Mouse (Mus musculus): ENCODE measurements at regions not wholly inside any gene's neighbourhood (a gene's known extent, or its start where the extent isn't known, plus 50 kb on each side); places are given as distances from the start of the nearest gene placed in this dataset.
"Not testable (repeated sequence)": the region's sequence is repeated elsewhere in the genome, so short reads cannot be mapped to it uniquely, and the experiment has no call there.

DNA sequence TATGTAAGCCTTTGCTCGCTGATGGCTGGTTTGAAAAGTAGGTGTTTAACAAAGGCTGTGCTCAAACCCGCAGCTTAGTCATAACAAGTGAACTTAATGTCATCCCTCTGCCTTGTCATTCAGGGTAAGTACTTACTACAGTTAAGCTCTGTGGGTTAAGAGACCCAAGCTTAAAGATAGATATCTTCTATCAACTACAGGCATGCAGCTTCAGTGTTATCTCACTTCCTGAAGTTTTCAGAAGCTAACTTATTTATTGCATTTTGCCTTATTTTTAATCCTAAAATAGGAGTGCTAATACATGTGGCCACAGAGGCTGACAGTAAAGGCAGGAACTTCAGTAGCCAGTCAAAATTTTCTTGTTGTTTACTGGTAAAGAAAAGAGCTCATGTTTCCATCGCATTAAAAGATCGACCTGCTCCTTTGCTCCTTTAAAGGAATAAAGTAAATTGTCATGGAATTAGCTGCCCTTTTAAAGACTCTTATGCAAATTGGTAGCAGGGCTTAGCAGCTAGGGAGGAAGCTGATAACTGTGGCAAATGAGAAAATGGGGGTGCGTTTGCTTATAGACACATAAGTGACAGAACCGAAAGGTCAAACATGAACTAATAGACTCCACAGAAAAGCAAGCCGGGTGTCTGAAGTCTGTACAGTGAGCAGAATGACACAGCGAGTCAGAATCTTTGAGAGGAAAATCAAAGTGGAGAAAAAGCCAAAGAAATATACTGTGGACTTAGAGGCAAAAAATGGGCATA is 55.9 kb upstream of the Inpp4b start:
- H3K4me2 ChIP-seq, result no peak overlapping the region
- no peak for ATAC-seq (ENCODE audit: insufficient read depth, low FRiP score, low read depth)
- H3K27ac ChIP-seq, result no peak overlapping the region
- 55% methylated on average over 8 of the region's 8 CpGs for WGBS
- H3K4me1 ChIP-seq, result no peaks in the 10 kb centered on the region
- no peaks in the 10 kb centered on the region for H3K9me3 ChIP-seq
- no peaks in the 10 kb centered on the region for H3K36me3 ChIP-seq
- no peak overlapping the region for H3K9ac ChIP-seq
- no peaks in the 10 kb centered on the region for H3K27me3 ChIP-seq (replicated peaks)
- H3K4me3 ChIP-seq (replicated peaks), result no peak overlapping the region

DNA sequence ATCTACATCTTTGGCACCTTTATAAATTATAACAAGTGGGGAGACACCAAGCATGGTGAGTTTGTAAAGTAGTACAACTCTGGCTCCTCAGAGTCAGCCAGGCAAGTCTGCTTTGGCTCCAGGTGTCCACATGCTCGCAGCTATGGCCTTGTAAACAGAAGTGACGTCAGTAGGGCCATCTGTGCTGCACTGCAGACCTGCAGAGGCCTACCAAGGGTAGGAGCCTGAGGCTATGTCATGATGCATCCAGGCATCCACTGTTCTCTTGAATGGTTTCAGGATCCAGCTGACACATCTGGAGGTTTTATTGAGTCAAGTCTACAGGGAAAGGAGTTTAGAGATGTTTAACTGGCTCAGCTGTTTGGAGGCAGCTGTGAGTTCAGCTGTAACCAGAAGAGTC is 82.3 kb upstream of the Inpp4b start:
- ATAC-seq (ENCODE audit: insufficient read depth, low FRiP score, low read depth), result no peak
- no peak overlapping the region for H3K27ac ChIP-seq
- no peaks in the 10 kb centered on the region for H3K4me1 ChIP-seq
- WGBS, result 65% methylated on average over 2 of the region's 2 CpGs
- no peak overlapping the region for H3K4me2 ChIP-seq
- no peaks in the 10 kb centered on the region for H3K36me3 ChIP-seq
- H3K9me3 ChIP-seq, result no peaks in the 10 kb centered on the region
- no peaks in the 10 kb centered on the region for H3K27me3 ChIP-seq (replicated peaks)
- no peak overlapping the region for H3K4me3 ChIP-seq (replicated peaks)
- no peak overlapping the region for H3K9ac ChIP-seq

DNA sequence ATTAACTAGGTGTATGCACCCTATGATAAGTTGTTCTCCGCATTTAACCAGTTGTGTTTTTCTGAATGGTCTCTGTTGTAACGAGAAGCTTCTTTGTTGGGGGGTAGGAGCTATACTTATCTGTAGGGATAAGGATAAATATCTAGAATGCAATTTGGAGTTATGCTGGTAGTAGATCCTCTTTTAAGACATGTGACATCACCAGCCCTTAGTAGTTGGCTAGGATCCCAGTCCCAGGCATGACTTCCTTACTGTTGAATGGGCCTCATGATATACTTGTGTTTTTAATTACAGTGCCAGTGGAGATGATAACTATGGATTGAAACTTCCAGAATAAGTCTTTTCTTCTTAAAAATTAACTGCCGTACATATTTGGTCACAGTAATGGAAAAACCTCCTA is 118.5 kb upstream of the Inpp4b start:
- Histone ChIP-seq H3K27ac (no peak overlapping the region), H3K9me3 (no peaks in the 10 kb centered on the region), H3K36me3 (no peaks in the 10 kb centered on the region), H3K27me3 (replicated peaks) (no peaks in the 10 kb centered on the region), H3K4me3 (replicated peaks) (no peak overlapping the region), H3K4me1 (no peaks in the 10 kb centered on the region), H3K9ac (no peak overlapping the region), H3K4me2 (no peak overlapping the region)
- 87% methylated on average over 3 of the region's 3 CpGs for WGBS
- no peak for ATAC-seq (ENCODE audit: insufficient read depth, low FRiP score, low read depth)

- H3K9me3 ChIP-seq; ATAC-seq (ENCODE audit: insufficient read depth, low FRiP score, low read depth); H3K4me3 ChIP-seq (replicated peaks); H3K36me3 ChIP-seq; H3K9ac ChIP-seq; H3K4me2 ChIP-seq; H3K27ac ChIP-seq; H3K27me3 ChIP-seq (replicated peaks); H3K4me1 ChIP-seq: not testable (repeated sequence)
- 74% methylated on average over 11 of the region's 11 CpGs for WGBS
These were observed 155.1 kb upstream of the Inpp4b start for GRCm38 (mm10) chr8:81187061-81187790.

DNA sequence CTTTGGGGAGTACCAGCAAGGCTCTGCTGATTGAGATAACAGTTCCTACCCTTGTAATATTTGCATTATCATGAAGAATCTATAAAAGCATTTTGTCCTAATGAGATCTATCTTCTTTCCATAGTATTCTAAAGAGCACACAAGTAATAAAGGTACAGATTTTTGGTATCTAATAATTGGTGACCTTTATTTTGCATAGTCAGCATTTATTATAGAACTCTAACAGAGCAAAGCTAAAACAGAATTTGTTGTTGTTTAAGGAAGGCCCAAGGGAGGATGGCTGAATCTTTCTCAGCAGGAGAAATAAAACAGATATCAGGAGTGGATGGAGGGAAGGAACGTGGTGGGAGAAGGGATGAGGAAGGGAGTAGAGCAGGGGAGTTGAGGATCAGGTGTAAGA is 160.8 kb upstream of the Usp38 start:
- no peaks in the 10 kb centered on the region for H3K27me3 ChIP-seq (replicated peaks)
- H3K9me3 ChIP-seq, result no peaks in the 10 kb centered on the region
- no peaks in the 10 kb centered on the region for H3K4me1 ChIP-seq
- ATAC-seq (ENCODE audit: insufficient read depth, low FRiP score, low read depth), result no peak
- H3K9ac ChIP-seq, result no peak overlapping the region
- H3K4me3 ChIP-seq (replicated peaks), result no peak overlapping the region
- WGBS, result 53% methylated on average over 1 of the region's 1 CpGs
- H3K36me3 ChIP-seq, result no peaks in the 10 kb centered on the region
- no peak overlapping the region for H3K27ac ChIP-seq
- no peak overlapping the region for H3K4me2 ChIP-seq

GRCm38 (mm10) chr8:81147239-81147638 is 132.5 kb upstream of the Usp38 start:
- Histone ChIP-seq H3K4me2 (no peak overlapping the region), H3K36me3 (no peaks in the 10 kb centered on the region), H3K27me3 (replicated peaks) (no peaks in the 10 kb centered on the region), H3K4me3 (replicated peaks) (no peak overlapping the region), H3K9ac (no peak overlapping the region), H3K4me1 (no peaks in the 10 kb centered on the region), H3K9me3 (no peaks in the 10 kb centered on the region), H3K27ac (no peak overlapping the region)
- ATAC-seq (ENCODE audit: insufficient read depth, low FRiP score, low read depth), result no peak
- WGBS, result 74% methylated on average over 3 of the region's 3 CpGs

DNA sequence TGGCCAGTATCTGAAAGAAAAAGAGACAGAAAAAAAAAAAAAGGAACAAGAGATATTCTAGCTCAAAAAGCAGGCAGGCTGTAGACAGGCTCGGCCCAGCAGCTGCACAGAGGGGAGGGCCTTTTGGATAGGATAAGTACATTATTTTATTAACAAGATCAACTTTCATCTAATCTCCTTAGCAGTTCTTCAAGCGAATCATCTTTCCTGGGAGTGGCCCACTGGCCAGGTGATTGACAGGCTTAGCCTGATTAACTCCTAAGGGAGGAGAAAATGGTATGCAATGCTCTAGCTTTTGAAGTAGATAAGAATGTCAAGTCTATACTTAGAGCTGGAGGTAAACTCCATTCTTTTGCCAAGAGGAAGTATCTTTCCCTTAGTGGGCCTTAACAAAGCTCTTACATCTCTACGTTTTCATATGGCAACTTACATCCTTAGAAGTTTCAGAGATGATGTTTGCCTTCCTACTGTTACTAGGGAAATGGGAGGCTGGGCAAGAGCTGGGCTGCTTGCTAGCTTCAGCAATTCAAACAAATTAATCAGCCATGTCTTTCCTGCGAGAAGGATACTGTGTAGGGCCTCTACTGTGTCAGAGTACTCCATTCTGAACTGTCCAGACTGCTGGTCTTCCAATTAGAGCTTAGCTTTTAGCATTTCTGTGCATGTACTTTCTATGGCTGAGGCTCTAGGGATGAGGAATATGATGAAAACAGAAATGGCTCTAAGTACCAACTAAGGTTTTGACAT is 92.2 kb upstream of the Usp38 start:
- no peaks in the 10 kb centered on the region for H3K36me3 ChIP-seq
- H3K9ac ChIP-seq, result no peak overlapping the region
- WGBS, result 41% methylated on average over 4 of the region's 4 CpGs
- no peaks in the 10 kb centered on the region for H3K27me3 ChIP-seq (replicated peaks)
- no peak for ATAC-seq (ENCODE audit: insufficient read depth, low FRiP score, low read depth)
- H3K4me2 ChIP-seq, result no peak overlapping the region
- H3K4me3 ChIP-seq (replicated peaks), result no peak overlapping the region
- no peaks in the 10 kb centered on the region for H3K9me3 ChIP-seq
- no peak overlapping the region for H3K27ac ChIP-seq
- H3K4me1 ChIP-seq, result no peaks in the 10 kb centered on the region

DNA sequence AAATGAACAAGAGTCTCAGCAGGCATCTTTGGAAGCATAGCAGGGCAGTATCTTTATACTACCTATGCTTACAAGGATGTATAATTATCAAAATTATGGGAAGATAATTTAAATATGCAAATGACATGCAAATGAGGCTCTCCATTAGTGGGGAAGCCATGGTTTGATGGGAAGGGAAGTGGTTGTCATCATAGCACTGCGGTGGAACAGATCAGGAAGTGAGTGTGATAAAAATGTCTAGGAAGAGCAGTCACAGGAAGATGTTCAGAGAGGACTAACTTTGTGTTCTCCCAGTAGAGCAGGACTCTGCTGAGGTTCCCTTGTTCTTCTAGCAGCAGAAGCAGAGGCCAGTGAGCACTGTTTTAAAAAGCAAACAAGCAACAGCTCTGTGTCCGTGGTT is 84.2 kb upstream of the Usp38 start:
- ATAC-seq (ENCODE audit: insufficient read depth, low FRiP score, low read depth), result no peak
- no peak overlapping the region for H3K4me2 ChIP-seq
- no peaks in the 10 kb centered on the region for H3K27me3 ChIP-seq (replicated peaks)
- 56% methylated on average over 2 of the region's 2 CpGs for WGBS
- no peaks in the 10 kb centered on the region for H3K36me3 ChIP-seq
- H3K9ac ChIP-seq, result no peak overlapping the region
- no peaks in the 10 kb centered on the region for H3K9me3 ChIP-seq
- H3K4me3 ChIP-seq (replicated peaks), result no peak overlapping the region
- H3K27ac ChIP-seq, result no peak overlapping the region
- H3K4me1 ChIP-seq, result no peaks in the 10 kb centered on the region

DNA sequence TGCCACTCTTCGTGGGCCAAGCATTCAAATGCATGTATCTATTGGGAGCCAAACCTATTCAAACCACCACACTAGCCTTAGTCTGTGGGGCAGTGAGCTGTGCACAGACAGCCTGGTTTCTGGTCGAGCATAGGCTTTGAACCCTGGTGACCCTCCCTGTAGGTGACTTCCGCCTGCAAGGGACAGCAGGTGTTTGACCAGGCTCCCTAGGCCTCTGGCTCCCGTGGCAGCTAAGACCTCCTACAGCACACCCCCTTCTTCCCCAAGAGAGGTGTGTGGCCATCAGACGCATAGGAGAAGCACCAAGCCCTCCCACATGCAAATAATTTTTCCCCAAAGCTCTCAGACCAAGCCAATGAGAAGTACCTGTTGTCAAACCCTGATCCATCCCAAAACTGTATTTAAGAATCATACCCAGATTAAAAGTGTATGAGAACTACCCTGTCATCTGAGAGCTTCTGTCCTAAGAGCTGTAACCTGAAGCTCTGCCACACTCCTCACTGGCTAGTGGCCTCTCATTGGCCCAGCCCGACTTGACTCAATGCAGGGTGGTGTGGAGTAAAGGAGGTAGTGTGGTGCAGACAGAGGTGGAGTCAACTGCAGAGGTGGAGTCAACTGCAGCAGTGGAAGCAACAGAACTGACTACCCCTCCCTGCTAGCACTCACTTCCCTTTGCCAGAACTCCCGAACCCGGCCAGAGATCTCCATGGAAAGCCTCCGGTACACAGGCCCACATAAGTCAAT is 82.5 kb upstream of the Usp38 start:
- Histone ChIP-seq H3K4me2 (no peak overlapping the region), H3K4me1 (no peaks in the 10 kb centered on the region), H3K36me3 (no peaks in the 10 kb centered on the region), H3K9ac (no peak overlapping the region), H3K27me3 (replicated peaks) (no peaks in the 10 kb centered on the region), H3K27ac (no peak overlapping the region), H3K4me3 (replicated peaks) (no peak overlapping the region), H3K9me3 (no peaks in the 10 kb centered on the region)
- no peak for ATAC-seq (ENCODE audit: insufficient read depth, low FRiP score, low read depth)
- WGBS, result 40% methylated on average over 9 of the region's 9 CpGs

- H3K4me1 ChIP-seq, result no peaks in the 10 kb centered on the region
- ATAC-seq (ENCODE audit: insufficient read depth, low FRiP score, low read depth), result no peak
- no peak overlapping the region for H3K4me3 ChIP-seq (replicated peaks)
- no peaks in the 10 kb centered on the region for H3K9me3 ChIP-seq
- H3K27ac ChIP-seq, result no peak overlapping the region
- H3K27me3 ChIP-seq (replicated peaks), result no peaks in the 10 kb centered on the region
- 70% methylated on average over 2 of the region's 2 CpGs for WGBS
- H3K9ac ChIP-seq, result no peak overlapping the region
- H3K36me3 ChIP-seq, result no peaks in the 10 kb centered on the region
- H3K4me2 ChIP-seq, result no peak overlapping the region
These were observed 80.5 kb upstream of the Usp38 start for GRCm38 (mm10) chr8:81095237-81095636.

DNA sequence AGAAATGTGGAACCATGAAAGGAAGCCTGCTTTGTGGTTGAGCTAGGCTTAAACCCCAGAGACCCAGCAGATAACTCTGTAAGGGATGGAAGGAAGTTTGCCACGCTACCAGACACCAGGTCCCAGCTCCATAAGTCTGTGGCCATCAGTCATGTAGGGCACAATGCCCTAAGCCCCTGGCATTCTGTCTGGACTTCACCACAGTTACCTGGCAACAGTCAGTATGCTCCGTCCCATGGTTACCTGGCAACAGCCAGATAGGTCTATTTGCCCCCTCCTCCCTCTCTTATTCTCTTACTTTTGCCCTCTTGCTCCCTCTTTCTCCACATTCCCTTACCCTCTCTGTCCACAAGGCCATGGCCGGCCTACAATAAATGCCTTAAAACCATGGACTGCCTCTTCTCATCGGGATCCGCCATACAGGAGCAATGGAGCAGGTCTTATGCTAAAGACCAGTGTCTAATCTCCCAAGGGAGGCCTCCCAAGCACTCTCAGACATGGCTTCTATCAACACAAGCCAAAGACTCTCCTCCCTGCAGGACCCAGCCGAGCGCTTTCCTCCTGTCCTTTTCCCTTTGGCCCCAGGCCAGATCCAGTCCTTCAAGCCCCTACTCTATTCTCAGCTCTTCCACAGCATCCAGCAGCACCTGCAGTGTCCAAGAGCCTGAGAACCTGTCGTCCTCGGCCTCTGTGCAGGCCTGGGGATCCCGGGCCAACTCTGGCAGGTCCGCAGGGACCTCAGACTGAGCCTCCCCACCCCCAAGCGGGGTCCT is 66.3 kb upstream of the Usp38 start:
- H3K9ac ChIP-seq, result no peak overlapping the region
- H3K4me2 ChIP-seq, result no peak overlapping the region
- 69% methylated on average over 12 of the region's 12 CpGs for WGBS
- no peak for ATAC-seq (ENCODE audit: insufficient read depth, low FRiP score, low read depth)
- H3K27ac ChIP-seq, result no peak overlapping the region
- H3K9me3 ChIP-seq, result no peaks in the 10 kb centered on the region
- H3K4me1 ChIP-seq, result no peaks in the 10 kb centered on the region
- no peak overlapping the region for H3K4me3 ChIP-seq (replicated peaks)
- no peaks in the 10 kb centered on the region for H3K36me3 ChIP-seq
- no peaks in the 10 kb centered on the region for H3K27me3 ChIP-seq (replicated peaks)
